Mouse (Mus musculus) brain, embryonic 14.5 days (tissue): ENCODE measurements at regions not wholly inside any gene's neighbourhood (a gene's known extent, or its start where the extent isn't known, plus 50 kb on each side); places are given as distances from the start of the nearest gene placed in this dataset.

Source experiments
- DNase-seq: peaks from one replicate; pipeline ENCODE4 v3.0.0-alpha.2; 2011; ENCODE audit warnings: low read depth
- CTCF ChIP-seq: fragments of 200-500 bp; IDR thresholded peaks from 2 replicates; pipeline ENCODE4 v1.5.1; 2012; ENCODE audit warnings: inconsistent platforms, mild to moderate bottlenecking, moderate library complexity, borderline replicate concordance; ENCODE audit not compliant: insufficient read depth, insufficient read length; ENCODE audit errors: extremely low read depth
- POLR2A ChIP-seq: fragments of 200-500 bp; IDR thresholded peaks from 2 replicates; pipeline ENCODE4 v1.6.1; 2012; ENCODE audit warnings: mild to moderate bottlenecking, inconsistent platforms, borderline replicate concordance; ENCODE audit not compliant: poor library complexity, insufficient read depth, insufficient read length, severe bottlenecking; ENCODE audit errors: extremely low read depth

DNA sequence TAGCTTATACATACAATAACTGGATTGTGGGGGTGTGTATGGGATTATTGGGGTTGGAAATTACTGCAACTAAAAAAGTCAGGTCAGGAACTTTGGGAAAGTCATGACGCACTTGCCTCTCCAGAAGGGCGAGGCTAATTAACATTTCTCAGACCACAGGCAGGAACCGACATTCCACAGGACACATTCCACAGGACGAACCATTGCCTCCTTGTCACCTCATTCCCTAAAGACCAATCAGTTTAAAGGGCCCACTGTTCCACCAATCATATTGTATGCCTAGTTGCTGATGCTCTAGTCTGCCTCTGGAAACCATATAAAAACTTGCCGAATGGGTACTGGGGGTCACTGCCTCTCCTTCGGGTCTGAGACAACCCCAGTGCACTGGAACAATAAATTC lies 113.0 kb upstream of the Pcgf5 start:
- no peak for TF ChIP-seq POLR2A
- no peak for TF ChIP-seq CTCF
- DNase-seq, result no peak

GRCm38 (mm10) chr19:36236576-36237345 lies 111.3 kb upstream of the Pcgf5 start:
- TF ChIP-seq CTCF (no peak), POLR2A (no peak)
- no peak for DNase-seq

DNA sequence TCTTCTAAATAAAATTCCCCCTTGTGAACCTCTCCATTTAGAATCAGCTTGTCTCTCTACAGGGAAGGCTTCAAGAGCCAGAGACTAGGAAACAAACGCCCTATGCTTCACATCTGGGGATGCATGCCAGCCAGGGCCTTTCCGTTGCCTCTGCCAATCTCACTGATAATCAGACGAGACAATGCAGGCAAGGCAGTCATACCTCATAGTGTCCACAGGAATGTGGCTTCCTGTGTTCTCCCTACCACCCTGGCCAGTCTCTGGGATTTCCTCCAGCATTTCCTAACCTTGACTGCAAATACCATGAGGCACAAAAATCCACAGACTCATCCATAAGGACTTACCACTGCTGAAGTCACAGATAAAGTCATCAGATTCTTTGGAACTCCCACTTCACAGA lies 110.4 kb upstream of the Pcgf5 start:
- TF ChIP-seq POLR2A (no peak), CTCF (no peak)
- DNase-seq, result no peak

DNA sequence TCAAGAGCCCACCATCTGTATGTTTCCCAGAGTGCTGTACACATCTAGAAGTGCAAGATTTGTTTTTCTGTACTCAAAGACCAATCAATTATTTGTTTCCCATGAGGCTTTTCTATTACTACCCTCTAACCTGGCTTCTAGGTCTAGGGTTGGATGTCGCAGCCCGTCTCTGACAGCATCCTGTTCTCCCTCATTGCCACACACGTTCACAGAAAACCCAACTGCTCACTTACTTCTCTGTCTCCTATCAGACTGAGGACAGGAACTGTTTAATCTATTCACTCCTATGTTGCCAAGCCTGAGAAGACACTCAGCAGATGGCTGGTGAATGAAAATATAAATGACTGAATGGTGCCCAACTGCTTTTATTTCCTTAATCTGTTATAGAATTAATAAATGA lies 109.6 kb upstream of the Pcgf5 start:
- DNase-seq, result no peak
- TF ChIP-seq CTCF, result no peak
- no peak for TF ChIP-seq POLR2A

DNA sequence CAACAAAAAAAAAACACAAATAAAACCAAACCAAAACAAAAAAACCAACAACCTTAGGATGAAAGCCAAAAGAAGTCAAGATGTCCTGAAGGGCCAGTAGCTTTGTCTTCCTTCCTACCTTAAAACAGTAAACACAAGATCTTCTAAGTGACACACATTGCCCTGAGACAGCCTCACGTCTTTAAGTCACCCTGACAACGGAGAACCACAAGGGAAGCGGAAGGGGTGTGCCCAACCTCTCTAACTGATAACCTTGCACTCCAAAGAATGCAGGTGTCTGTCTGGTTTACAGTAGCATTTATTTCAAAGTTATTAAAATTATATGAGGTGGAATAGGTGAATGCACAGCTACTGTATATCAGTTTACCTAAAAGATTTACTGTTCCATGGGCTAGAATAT lies 105.7 kb upstream of the Pcgf5 start:
- TF ChIP-seq POLR2A (no peak), CTCF (no peak)
- no peak for DNase-seq

- no peak for DNase-seq
- TF ChIP-seq CTCF, result no peak
- no peak for TF ChIP-seq POLR2A
Observed at GRCm38 (mm10) chr19:36242946-36243345, 105.2 kb upstream of the Pcgf5 start.

DNA sequence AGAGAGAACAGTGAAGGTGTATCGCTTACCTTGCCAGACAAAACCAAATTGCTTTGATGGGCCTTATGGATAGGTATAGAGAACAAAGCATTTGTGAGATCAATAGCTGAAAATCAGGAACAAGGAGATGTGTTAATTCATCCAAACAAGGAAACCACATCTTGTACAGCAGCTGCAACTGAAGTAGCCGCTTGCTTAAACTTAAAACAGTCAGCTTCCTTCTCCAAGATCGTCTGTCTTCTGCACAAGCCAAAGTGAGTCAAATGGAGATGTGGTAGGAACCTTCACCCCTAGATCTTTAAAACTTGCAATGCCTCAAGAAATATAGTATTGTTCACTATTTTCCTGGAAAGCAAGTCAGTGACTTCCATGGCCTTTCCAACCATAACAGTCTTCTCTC lies 95.6 kb upstream of the Pcgf5 start:
- DNase-seq, result no peak
- no peak for TF ChIP-seq POLR2A
- TF ChIP-seq CTCF, result no peak

- DNase-seq, result peak; percentile 77
- no peak for TF ChIP-seq POLR2A
- no peak for TF ChIP-seq CTCF
Observed at GRCm38 (mm10) chr19:36257748-36258538, 90.2 kb upstream of the Pcgf5 start.

GRCm38 (mm10) chr19:36261819-36262218 lies 86.3 kb upstream of the Pcgf5 start:
- DNase-seq, result no peak
- TF ChIP-seq POLR2A (no peak), CTCF (no peak)

DNA sequence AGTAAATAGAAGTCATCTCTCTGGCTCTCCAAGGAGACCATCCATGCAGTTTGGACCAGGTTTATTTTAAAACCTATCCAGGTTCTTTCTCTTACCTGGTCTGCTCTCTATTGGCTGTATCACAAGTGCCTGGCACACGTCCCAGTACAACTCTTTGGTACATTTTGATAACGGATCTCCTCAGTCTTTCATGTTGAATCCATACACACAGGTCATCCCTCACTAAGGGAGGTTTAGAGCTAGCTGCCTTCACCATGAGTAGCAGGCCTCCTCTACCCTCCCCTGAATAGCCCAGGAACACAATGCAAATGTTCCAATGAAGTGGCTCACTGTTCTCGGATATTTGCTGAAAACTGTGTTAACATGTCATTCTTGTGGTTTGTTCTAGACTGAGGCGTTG lies 84.2 kb upstream of the Pcgf5 start:
- TF ChIP-seq POLR2A (no peak), CTCF (no peak)
- DNase-seq, result no peak

- no peak for TF ChIP-seq POLR2A
- TF ChIP-seq CTCF, result no peak
- DNase-seq, result no peak
Observed at GRCm38 (mm10) chr19:36264397-36264796, 83.7 kb upstream of the Pcgf5 start.

DNA sequence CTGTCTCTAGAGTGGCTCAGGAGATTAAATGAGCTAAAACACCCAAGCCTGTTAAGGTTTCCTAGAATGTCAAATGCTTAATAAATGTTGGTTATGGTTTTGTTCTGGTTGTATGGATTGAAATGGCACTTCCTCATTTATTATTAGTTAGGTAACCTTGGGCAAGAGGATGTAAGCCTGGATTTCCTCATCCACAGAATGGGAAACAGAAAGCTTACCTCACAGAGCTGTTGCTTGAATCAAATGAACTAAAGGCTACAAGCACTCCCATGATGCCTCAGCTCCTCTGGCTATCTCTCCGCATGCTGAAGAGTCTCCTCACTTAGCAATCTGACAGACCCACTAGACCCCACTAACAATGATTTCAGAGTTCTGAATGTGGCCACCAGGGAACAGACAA lies 82.8 kb upstream of the Pcgf5 start:
- TF ChIP-seq POLR2A (no peak), CTCF (no peak)
- no peak for DNase-seq

GRCm38 (mm10) chr19:36266346-36266745 lies 81.8 kb upstream of the Pcgf5 start:
- TF ChIP-seq CTCF (no peak), POLR2A (no peak)
- DNase-seq, result peak; percentile 2
